Mouse (Mus musculus) ES-Bruce4 (cell line): ENCODE measurements around the gene Fbxo22. TPM values are rescaled to one million over a fixed set of nuclear protein-coding genes. Genes with fewer than 3 reads are reported as not detected.

Experiments
- H3K27ac ChIP-seq: 2 replicates; pipeline ENCODE4 v1.5.1; 2012; ENCODE audit warnings: low read length, inconsistent platforms; ENCODE audit not compliant: insufficient read depth
- H3K27me3 ChIP-seq: 2 replicates; pipeline ENCODE4 v1.6.1; 2012; ENCODE audit warnings: mild to moderate bottlenecking, low read length, inconsistent platforms; ENCODE audit not compliant: control insufficient read depth, poor library complexity, insufficient read depth, severe bottlenecking
- H3K36me3 ChIP-seq: 2 replicates; pipeline ENCODE4 v1.6.1; 2012; ENCODE audit warnings: inconsistent platforms, mild to moderate bottlenecking, low read length, moderate library complexity; ENCODE audit not compliant: control insufficient read depth, poor library complexity, insufficient read depth, severe bottlenecking
- H3K4me1 ChIP-seq: one replicate; pipeline ENCODE4 v1.8.1; 2011; ENCODE audit warnings: low read length; ENCODE audit not compliant: control insufficient read depth, insufficient read depth
- H3K4me3 ChIP-seq: 2 replicates; pipeline ENCODE4 v1.5.1; 2011; ENCODE audit warnings: low read depth, mild to moderate bottlenecking, low read length
- H3K9ac ChIP-seq: 2 replicates; pipeline ENCODE4 v1.6.1; 2012; ENCODE audit warnings: low read depth, mild to moderate bottlenecking, inconsistent platforms; ENCODE audit not compliant: poor library complexity, severe bottlenecking
- H3K9me3 ChIP-seq: replicated peaks from 2 replicates; pipeline ENCODE4 v1.6.1; 2012; ENCODE audit warnings: mild to moderate bottlenecking, low read length, inconsistent platforms; ENCODE audit not compliant: control insufficient read depth, poor library complexity, insufficient read depth, severe bottlenecking
- CTCF ChIP-seq: IDR thresholded peaks from one replicate; pipeline ENCODE4 v1.8.1; 2011; ENCODE audit warnings: low read depth, low read length
- EP300 ChIP-seq: IDR thresholded peaks from 2 replicates; pipeline ENCODE4 v1.6.1; 2011; ENCODE audit warnings: low read depth, low read length; ENCODE audit not compliant: insufficient read depth
- POLR2A ChIP-seq: IDR thresholded peaks from one replicate; pipeline ENCODE4 v1.8.1; 2011; ENCODE audit warnings: low read length; ENCODE audit not compliant: insufficient read depth
- polyA plus RNA-seq: library from polyadenylated mRNA; stranded (reverse); fragments of >200 nt; gene quantifications from 2 replicates; pipeline ENCODE4 v1.2.4, GENCODE M21; 2011; ENCODE audit warnings: low read depth; ENCODE audit not compliant: missing spikeins, insufficient read depth, insufficient read length

The Fbxo22 gene
- polyA plus RNA-seq, 1 experiment = 102 TPM

DNA sequence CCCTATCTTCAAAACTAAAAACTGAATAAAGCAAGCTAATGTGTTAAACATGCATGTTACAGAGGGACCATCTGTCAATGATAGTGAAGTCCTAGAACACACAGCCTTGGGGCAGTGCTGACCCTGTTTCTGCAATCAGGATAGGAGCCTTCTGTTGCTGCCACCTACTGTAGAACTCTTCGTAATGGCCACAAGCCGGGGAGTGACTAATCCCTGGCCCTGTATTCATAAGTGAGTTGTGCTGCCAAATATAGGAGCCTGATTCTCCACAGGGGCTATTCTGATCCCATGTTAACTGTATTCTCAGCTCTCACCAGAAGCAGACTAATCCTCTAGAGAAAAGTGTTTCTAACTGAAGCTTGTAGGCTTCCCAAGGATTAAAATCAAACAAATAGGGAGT is 9.4 kb upstream of the Fbxo22 start:
- no peaks in the 10 kb centered on the region for H3K4me1 ChIP-seq
- H3K9ac ChIP-seq = no peak overlapping the region
- H3K36me3 ChIP-seq = peaks cover 13% of the 10 kb centered on the region
- no peaks in the 10 kb centered on the region for H3K27me3 ChIP-seq
- no peaks in the 10 kb centered on the region for H3K9me3 ChIP-seq
- H3K27ac ChIP-seq = no peak overlapping the region
- H3K4me3 ChIP-seq = no peak overlapping the region
- TF ChIP-seq EP300 = no peak
- no peak for TF ChIP-seq CTCF
- TF ChIP-seq POLR2A = no peak

DNA sequence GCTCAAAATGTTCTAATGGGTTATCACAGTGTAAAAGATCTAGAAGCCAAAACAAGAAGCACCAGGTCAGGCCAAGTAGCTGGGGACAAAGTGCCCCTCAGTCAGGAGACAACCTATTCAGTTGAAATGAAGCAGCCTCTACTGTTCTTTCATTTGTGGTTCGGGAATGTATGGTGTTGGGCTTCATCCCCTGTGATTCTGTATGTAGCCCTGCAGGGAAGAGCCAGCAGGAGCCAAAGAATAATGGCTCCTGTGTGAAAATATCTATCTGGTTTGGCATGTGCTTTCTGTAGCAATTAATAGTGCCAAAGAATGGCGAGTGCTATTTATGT is 301 bp upstream of the Fbxo22 start:
- TF ChIP-seq CTCF (no peak), POLR2A (no peak), EP300 (no peak)

DNA sequence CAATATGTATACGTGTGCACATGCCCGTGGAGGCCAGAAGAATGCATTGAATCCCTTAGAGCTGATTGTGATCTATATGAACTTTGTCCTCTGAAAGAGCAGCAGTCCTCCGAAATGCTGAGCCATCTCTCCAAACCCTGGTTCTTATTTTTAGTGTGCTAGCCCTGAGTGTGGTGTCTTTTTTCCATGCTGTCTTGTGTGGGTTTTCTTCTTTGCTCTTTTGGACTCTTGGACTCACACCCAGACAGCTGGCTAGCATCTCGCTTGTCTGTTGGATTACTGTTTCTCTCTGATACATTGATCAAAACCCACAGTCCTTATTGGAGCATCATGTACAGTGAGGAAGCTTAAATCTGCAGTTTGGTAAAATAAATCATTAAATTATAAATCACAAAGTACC is 2.9 kb downstream of the Fbxo22 start:
- Histone ChIP-seq H3K9me3 (no peaks in the 10 kb centered on the region), H3K9ac (peak overlapping the region; percentile 38), H3K27ac (peak overlapping the region; percentile 70), H3K36me3 (peaks cover 19% of the 10 kb centered on the region), H3K4me1 (no peaks in the 10 kb centered on the region), H3K4me3 (peak overlapping the region; percentile 10), H3K27me3 (no peaks in the 10 kb centered on the region)
- TF ChIP-seq CTCF (no peak), EP300 (no peak), POLR2A (no peak)

More for the DNA sequence above, 301 bp upstream of the Fbxo22 start:
- Histone ChIP-seq H3K4me3 (peak overlapping the region; percentile 86), H3K27ac (peak overlapping the region; percentile 88), H3K9me3 (no peaks in the 10 kb centered on the region), H3K36me3 (no peaks in the 10 kb centered on the region; the same call in 1 of the 2 replicates), H3K4me1 (no peaks in the 10 kb centered on the region), H3K27me3 (no peaks in the 10 kb centered on the region), H3K9ac (peak overlapping the region; percentile 83)

DNA sequence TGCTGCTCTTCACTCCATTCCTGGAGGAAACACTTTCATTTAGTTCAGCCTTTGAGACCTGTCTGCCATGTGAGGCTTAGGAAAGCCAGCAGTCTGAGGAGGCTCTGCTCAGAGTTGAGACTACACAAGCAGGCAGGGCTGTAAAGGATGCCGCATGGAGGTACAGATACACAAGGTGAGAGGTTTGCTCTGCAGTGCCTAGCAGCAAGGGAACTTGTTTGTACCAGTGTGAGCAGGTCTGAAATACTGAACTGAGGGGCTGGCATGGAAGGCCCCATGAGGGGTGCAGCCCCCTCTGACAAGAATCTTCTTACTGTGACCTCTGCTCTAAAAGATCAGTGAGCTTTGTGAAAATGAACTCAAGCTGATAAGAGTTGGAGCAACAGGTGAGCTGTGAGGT is 4.7 kb downstream of the Fbxo22 start:
- 0 out of 2 replicates have a peak overlapping the region, but pooled peaks have one; percentile 0 for H3K9ac ChIP-seq
- H3K36me3 ChIP-seq = peaks cover 33% of the 10 kb centered on the region

DNA sequence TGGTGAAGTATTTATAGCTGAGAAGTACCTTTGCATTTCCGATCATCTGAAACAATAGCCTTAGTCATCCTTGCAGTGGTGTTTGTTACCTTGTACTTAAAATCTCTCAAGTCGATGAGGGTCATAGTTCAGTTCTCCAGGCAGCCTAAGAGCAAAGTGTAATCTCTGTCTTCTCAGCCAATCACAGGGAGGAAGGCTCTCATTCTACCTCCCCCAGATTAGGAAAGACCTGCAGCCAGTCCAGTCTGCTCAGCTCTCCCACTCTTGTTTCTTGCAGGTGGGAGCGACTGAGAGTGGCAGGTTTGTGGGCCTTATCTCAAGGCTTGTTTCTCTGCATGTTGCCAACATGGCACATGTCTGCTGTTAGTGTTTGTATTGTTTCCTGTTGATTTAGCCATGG is 6.3 kb downstream of the Fbxo22 start:
- Histone ChIP-seq H3K4me1 (no peaks in the 10 kb centered on the region), H3K36me3 (peaks cover 45% of the 10 kb centered on the region), H3K4me3 (no peak overlapping the region), H3K27ac (peak overlapping the region; percentile 98), H3K9ac (no peak overlapping the region), H3K9me3 (no peaks in the 10 kb centered on the region), H3K27me3 (no peaks in the 10 kb centered on the region)
- TF ChIP-seq POLR2A = no peak
- no peak for TF ChIP-seq CTCF
- no peak for TF ChIP-seq EP300

More for the DNA sequence above, 4.7 kb downstream of the Fbxo22 start:
- peak overlapping the region; percentile 87 for H3K27ac ChIP-seq
- no peaks in the 10 kb centered on the region for H3K27me3 ChIP-seq
- H3K4me1 ChIP-seq = no peaks in the 10 kb centered on the region
- H3K4me3 ChIP-seq = no peak overlapping the region; the same call in 1 of the 2 replicates
- no peaks in the 10 kb centered on the region for H3K9me3 ChIP-seq
- TF ChIP-seq POLR2A (no peak), CTCF (no peak), EP300 (no peak)

- Histone ChIP-seq H3K9ac (no peak overlapping the region), H3K4me1 (no peaks in the 10 kb centered on the region), H3K4me3 (peak overlapping the region; percentile 12; the same call in 1 of the 2 replicates), H3K27me3 (no peaks in the 10 kb centered on the region), H3K9me3 (no peaks in the 10 kb centered on the region), H3K27ac (peak overlapping the region; percentile 98), H3K36me3 (peaks cover 51% of the 10 kb centered on the region)
- no peak for TF ChIP-seq POLR2A
- no peak for TF ChIP-seq CTCF
- peak; percentile 65 for TF ChIP-seq EP300
Measured at GRCm38 (mm10) chr9:55215648-55216047, 6.9 kb downstream of the Fbxo22 start.
